Mouse (Mus musculus): ENCODE results near the gene AW822073. TPM values are rescaled to one million over a fixed set of nuclear protein-coding genes. Genes with fewer than 3 reads are reported as not detected.
"Not testable (repeated sequence)": the region's sequence is repeated elsewhere in the genome, so short reads cannot be mapped to it uniquely, and the experiment has no call there.

The AW822073 gene
- total RNA-seq, 2 experiments from 2014 or later, result 1.8 TPM; not detected in 1

GRCm38 (mm10) chr10:58223161-58223560 lies 1.6 kb downstream of the AW822073 start:
- not testable (repeated sequence) for ATAC-seq (replicated peaks; ENCODE audit: poor library complexity, severe bottlenecking)

GRCm38 (mm10) chr10:58221571-58221970 lies 3.2 kb downstream of the AW822073 start:
- not testable (repeated sequence) for ATAC-seq (replicated peaks; ENCODE audit: poor library complexity, severe bottlenecking)

GRCm38 (mm10) chr10:58220726-58221125 lies 4.0 kb downstream of the AW822073 start:
- no peak for ATAC-seq (replicated peaks; ENCODE audit: poor library complexity, severe bottlenecking)

- ATAC-seq (replicated peaks; ENCODE audit: poor library complexity, severe bottlenecking), result no peak
Measured at GRCm38 (mm10) chr10:58217366-58217765, 7.4 kb downstream of the AW822073 start.

- no peak for ATAC-seq (replicated peaks; ENCODE audit: poor library complexity, severe bottlenecking)
Measured at GRCm38 (mm10) chr10:58215353-58215752, 9.4 kb downstream of the AW822073 start.

- no peak for ATAC-seq (replicated peaks; ENCODE audit: poor library complexity, severe bottlenecking)
Measured at GRCm38 (mm10) chr10:58214934-58215333, 9.8 kb downstream of the AW822073 start.

GRCm38 (mm10) chr10:58214497-58214896 lies 10.2 kb downstream of the AW822073 start:
- ATAC-seq (replicated peaks; ENCODE audit: poor library complexity, severe bottlenecking), result no peak

GRCm38 (mm10) chr10:58212230-58212629 lies 12.5 kb downstream of the AW822073 start:
- no peak for ATAC-seq (replicated peaks; ENCODE audit: poor library complexity, severe bottlenecking)

- no peak for ATAC-seq (replicated peaks; ENCODE audit: poor library complexity, severe bottlenecking)
Measured at GRCm38 (mm10) chr10:58211213-58211612, 13.5 kb downstream of the AW822073 start.

GRCm38 (mm10) chr10:58210514-58210913 lies 14.2 kb downstream of the AW822073 start:
- no peak for ATAC-seq (replicated peaks; ENCODE audit: poor library complexity, severe bottlenecking)

- no peak for ATAC-seq (replicated peaks; ENCODE audit: poor library complexity, severe bottlenecking)
Measured at GRCm38 (mm10) chr10:58209710-58210467, 14.8 kb downstream of the AW822073 start.

- ATAC-seq (replicated peaks; ENCODE audit: poor library complexity, severe bottlenecking), result no peak
Measured at GRCm38 (mm10) chr10:58206639-58207404, 17.9 kb downstream of the AW822073 start.

- no peak for ATAC-seq (replicated peaks; ENCODE audit: poor library complexity, severe bottlenecking)
Measured at GRCm38 (mm10) chr10:58205986-58206385, 18.7 kb downstream of the AW822073 start.

Other genes with a start within 250 kb of the AW822073 start
- gene Duxf3, start 7.7 kb upstream of the AW822073 start, total RNA-seq (2014; fragmentation: Nextera tagmentation), result not detected in 2 replicates
- not detected in 2 replicates for gene Duxf3, start 7.7 kb upstream of the AW822073 start, total RNA-seq (2017)
- gene Gm4981, start 11.8 kb upstream of the AW822073 start, total RNA-seq (2014; fragmentation: Nextera tagmentation), result not detected in 2 replicates
- gene Gm4981, start 11.8 kb upstream of the AW822073 start, total RNA-seq (2017), result not detected in 2 replicates
- gene Gcc2, start 30.6 kb upstream of the AW822073 start, total RNA-seq (2014; fragmentation: Nextera tagmentation), result 34.0 and 49.8 TPM in 2 replicates
- 37.0 and 44.1 TPM in 2 replicates for gene Gcc2, start 30.6 kb upstream of the AW822073 start, total RNA-seq (2017)
- gene Lims1, start 98.5 kb upstream of the AW822073 start, total RNA-seq (2014; fragmentation: Nextera tagmentation), result 61.1 and 85.1 TPM in 2 replicates
- 72.9 and 90.6 TPM in 2 replicates for gene Lims1, start 98.5 kb upstream of the AW822073 start, total RNA-seq (2017)
- 96.7 and 115 TPM in 2 replicates for gene Ranbp2, start 222.0 kb upstream of the AW822073 start, total RNA-seq (2014; fragmentation: Nextera tagmentation)
- 206 and 245 TPM in 2 replicates for gene Ranbp2, start 222.0 kb upstream of the AW822073 start, total RNA-seq (2017)